Mouse (Mus musculus) hindbrain, embryonic 13.5 days (tissue): ENCODE results near the gene Foxc2. TPM values are rescaled to one million over a fixed set of nuclear protein-coding genes. Genes with fewer than 3 reads are reported as not detected.
A peak's percentile ranks its signal among the peaks of the same experiment; 100 is the strongest.

Source experiments
- ATAC-seq: fragments of 200-750 bp; cut with Nextera tagmentation; 2 replicates; pipeline ENCODE4 v1.8.0; 2017; ENCODE audit warnings: moderate TSS enrichment; ENCODE audit not compliant: low FRiP score
- H3K27ac ChIP-seq: fragments of 300-500 bp; sonication (generic); 2 replicates; pipeline ENCODE4 v1.5.1; 2015; ENCODE audit warnings: inconsistent platforms, mild to moderate bottlenecking, moderate library complexity
- H3K27me3 ChIP-seq: fragments of 300-500 bp; sonication (generic); 2 replicates; pipeline ENCODE4 v1.6.1; 2015; ENCODE audit warnings: mild to moderate bottlenecking, inconsistent platforms
- H3K36me3 ChIP-seq: fragments of 300-500 bp; sonication (generic); 2 replicates; pipeline ENCODE4 v1.6.1; 2015; ENCODE audit warnings: mild to moderate bottlenecking, inconsistent platforms
- H3K4me1 ChIP-seq: fragments of 300-500 bp; sonication (generic); replicated peaks from 2 replicates; pipeline ENCODE4 v1.6.1; 2015; ENCODE audit warnings: inconsistent platforms
- H3K4me2 ChIP-seq: fragments of 300-500 bp; sonication (generic); 2 replicates; pipeline ENCODE4 v1.6.1; 2015; ENCODE audit warnings: inconsistent platforms, mild to moderate bottlenecking, moderate library complexity
- H3K4me3 ChIP-seq: fragments of 300-500 bp; sonication (generic); 2 replicates; pipeline ENCODE4 v1.5.1; 2015; ENCODE audit warnings: mild to moderate bottlenecking, inconsistent platforms
- H3K9ac ChIP-seq: fragments of 300-500 bp; sonication (generic); 2 replicates; pipeline ENCODE4 v1.6.1; 2015; ENCODE audit warnings: mild to moderate bottlenecking, inconsistent platforms
- H3K9me3 ChIP-seq: fragments of 300-500 bp; sonication (generic); 2 replicates; pipeline ENCODE4 v1.6.1; 2016; ENCODE audit warnings: inconsistent platforms
- WGBS: fragments of 180-500 bp; shearing (Covaris S2); methylation state at CpG from one replicate; pipeline ENCODE4 v1.1.7; 2015; 5-methylcytosine and 5-hydroxymethylcytosine counted together
- polyA plus RNA-seq: library from polyadenylated mRNA; unstranded; fragments of >200 nt; fragmentation: Nextera tagmentation; extraction: Ambion mirVana; gene quantifications from 2 replicates; pipeline ENCODE4 v1.2.1, GENCODE M21; 2015

Foxc2 gene
- polyA plus RNA-seq, 1 experiment from 2014 or later: 2.8 TPM

- Histone ChIP-seq H3K9ac (no peak overlapping the region), H3K4me2 (no peak overlapping the region), H3K27me3 (peaks cover 100% of the 10 kb centered on the region), H3K36me3 (no peaks in the 10 kb centered on the region), H3K4me3 (no peak overlapping the region), H3K27ac (no peak overlapping the region), H3K9me3 (no peaks in the 10 kb centered on the region), H3K4me1 (peaks cover 25% of the 10 kb centered on the region)
- no peak for ATAC-seq
- WGBS: under 1% methylated on average over 49 of the region's 49 CpGs
Measured at GRCm38 (mm10) chr8:121080361-121081090, 35.4 kb upstream of the Foxc2 start.

GRCm38 (mm10) chr8:121081398-121081797 lies 34.6 kb upstream of the Foxc2 start:
- Histone ChIP-seq H3K9me3 (no peaks in the 10 kb centered on the region), H3K4me1 (peaks cover 25% of the 10 kb centered on the region), H3K4me2 (no peak overlapping the region), H3K4me3 (no peak overlapping the region), H3K27me3 (peaks cover 100% of the 10 kb centered on the region), H3K27ac (no peak overlapping the region), H3K36me3 (no peaks in the 10 kb centered on the region), H3K9ac (no peak overlapping the region)
- WGBS: 3% methylated on average over 7 of the region's 7 CpGs
- no peak for ATAC-seq

- under 1% methylated on average over 57 of the region's 57 CpGs for WGBS
- no peak for ATAC-seq
- peak overlapping the region; percentile 36 for H3K4me3 ChIP-seq
- no peak overlapping the region for H3K27ac ChIP-seq
- no peaks in the 10 kb centered on the region for H3K36me3 ChIP-seq
- H3K9me3 ChIP-seq: no peaks in the 10 kb centered on the region
- peaks cover 100% of the 10 kb centered on the region for H3K27me3 ChIP-seq
- H3K9ac ChIP-seq: no peak overlapping the region
- peak overlapping the region; percentile 57 for H3K4me2 ChIP-seq
- peaks cover 25% of the 10 kb centered on the region for H3K4me1 ChIP-seq
Measured at GRCm38 (mm10) chr8:121082218-121083092, 33.5 kb upstream of the Foxc2 start.

- Histone ChIP-seq H3K27ac (no peak overlapping the region), H3K9ac (no peak overlapping the region)
- under 1% methylated on average over 87 of the region's 89 CpGs for WGBS
Measured at GRCm38 (mm10) chr8:121083093-121083935, 32.7 kb upstream of the Foxc2 start.

GRCm38 (mm10) chr8:121083936-121084209 lies 32.1 kb upstream of the Foxc2 start:
- no peak for ATAC-seq
- H3K4me1 ChIP-seq: peaks cover 25% of the 10 kb centered on the region
- H3K4me3 ChIP-seq: peak overlapping the region; percentile 36
- 0% methylated on average over 8 of the region's 27 CpGs for WGBS
- H3K27ac ChIP-seq: no peak overlapping the region
- peaks cover 98% of the 10 kb centered on the region for H3K27me3 ChIP-seq
- no peak overlapping the region for H3K9ac ChIP-seq
- no peaks in the 10 kb centered on the region for H3K36me3 ChIP-seq
- no peaks in the 10 kb centered on the region for H3K9me3 ChIP-seq
- peak overlapping the region; percentile 57 for H3K4me2 ChIP-seq

More at GRCm38 (mm10) chr8:121083093-121083935, 32.7 kb upstream of the Foxc2 start:
- peaks cover 98% of the 10 kb centered on the region for H3K27me3 ChIP-seq
- peak overlapping the region; percentile 36 for H3K4me3 ChIP-seq
- no peak for ATAC-seq
- H3K36me3 ChIP-seq: no peaks in the 10 kb centered on the region
- H3K4me2 ChIP-seq: peak overlapping the region; percentile 57
- H3K4me1 ChIP-seq: peaks cover 25% of the 10 kb centered on the region
- H3K9me3 ChIP-seq: no peaks in the 10 kb centered on the region

GRCm38 (mm10) chr8:121084210-121084951 lies 31.6 kb upstream of the Foxc2 start, which contains the start of gene Foxf1:
Foxf1 (plus strand) TSS chr8:121084386.
- H3K4me1 ChIP-seq: peaks cover 25% of the 10 kb centered on the region
- H3K4me3 ChIP-seq: peak within 1 kb of the TSS; percentile 36
- H3K9ac ChIP-seq: 0 out of 2 replicates have a peak within 1 kb of the TSS, but pooled peaks have one; percentile 1
- peak within 1 kb of the TSS; percentile 57 for H3K4me2 ChIP-seq
- H3K27ac ChIP-seq: no peak within 1 kb of the TSS
- H3K36me3 ChIP-seq: no peaks in the 10 kb centered on the region
- WGBS: under 1% methylated on average over 35 of the region's 83 CpGs
- H3K9me3 ChIP-seq: no peaks in the 10 kb centered on the region
- ATAC-seq: no peak; the same call in 1 of the 2 replicates
- H3K27me3 ChIP-seq: peaks cover 98% of the 10 kb centered on the region

- no peak overlapping the region for H3K27ac ChIP-seq
- H3K4me2 ChIP-seq: peak overlapping the region; percentile 57
- H3K27me3 ChIP-seq: peaks cover 98% of the 10 kb centered on the region
- 1% methylated on average over 25 of the region's 30 CpGs for WGBS
- H3K36me3 ChIP-seq: no peaks in the 10 kb centered on the region
- peak overlapping the region; percentile 36; the same call in 1 of the 2 replicates for H3K4me3 ChIP-seq
- peaks cover 25% of the 10 kb centered on the region for H3K4me1 ChIP-seq
- 0 out of 2 replicates have a peak overlapping the region, but pooled peaks have one; percentile 1 for H3K9ac ChIP-seq
- H3K9me3 ChIP-seq: no peaks in the 10 kb centered on the region
- ATAC-seq: no peak
Measured at GRCm38 (mm10) chr8:121085011-121085410, 31.0 kb upstream of the Foxc2 start.

- Histone ChIP-seq H3K27ac (no peak overlapping the region), H3K9me3 (no peaks in the 10 kb centered on the region), H3K4me3 (no peak overlapping the region), H3K4me1 (peaks cover 25% of the 10 kb centered on the region), H3K9ac (no peak overlapping the region), H3K27me3 (peaks cover 98% of the 10 kb centered on the region), H3K36me3 (no peaks in the 10 kb centered on the region), H3K4me2 (no peak overlapping the region)
- 34% methylated on average over 3 of the region's 3 CpGs for WGBS
- no peak for ATAC-seq
Measured at GRCm38 (mm10) chr8:121085561-121085960, 30.4 kb upstream of the Foxc2 start.

- Histone ChIP-seq H3K27me3 (peaks cover 98% of the 10 kb centered on the region), H3K4me3 (no peak overlapping the region), H3K27ac (no peak overlapping the region), H3K36me3 (no peaks in the 10 kb centered on the region), H3K9ac (no peak overlapping the region), H3K9me3 (no peaks in the 10 kb centered on the region), H3K4me2 (no peak overlapping the region), H3K4me1 (peaks cover 25% of the 10 kb centered on the region)
- no peak for ATAC-seq
- WGBS: 7% methylated on average over 19 of the region's 19 CpGs
Measured at GRCm38 (mm10) chr8:121086004-121086900, 29.7 kb upstream of the Foxc2 start.

GRCm38 (mm10) chr8:121088281-121088680 lies 27.7 kb upstream of the Foxc2 start:
- ATAC-seq: no peak
- 3% methylated on average over 8 of the region's 8 CpGs for WGBS
- no peak overlapping the region for H3K4me2 ChIP-seq
- no peak overlapping the region for H3K27ac ChIP-seq
- peaks cover 18% of the 10 kb centered on the region for H3K4me1 ChIP-seq
- no peak overlapping the region for H3K4me3 ChIP-seq
- H3K36me3 ChIP-seq: no peaks in the 10 kb centered on the region
- H3K9ac ChIP-seq: no peak overlapping the region
- H3K9me3 ChIP-seq: no peaks in the 10 kb centered on the region
- H3K27me3 ChIP-seq: peaks cover 98% of the 10 kb centered on the region
